Mouse (Mus musculus) hindbrain, embryonic 13.5 days (tissue): ENCODE data around the gene Igf2. TPM values are rescaled to one million over a fixed set of nuclear protein-coding genes. Genes with fewer than 3 reads are reported as not detected.
A peak's percentile ranks its signal among the peaks of the same experiment; 100 is the strongest.

ENCODE experiments used
- ATAC-seq: fragments of 200-750 bp; cut with Nextera tagmentation; 2 replicates; pipeline ENCODE4 v1.8.0; 2017; ENCODE audit warnings: moderate TSS enrichment; ENCODE audit not compliant: low FRiP score
- H3K27ac ChIP-seq: fragments of 300-500 bp; sonication (generic); 2 replicates; pipeline ENCODE4 v1.5.1; 2015; ENCODE audit warnings: inconsistent platforms, mild to moderate bottlenecking, moderate library complexity
- H3K27me3 ChIP-seq: fragments of 300-500 bp; sonication (generic); 2 replicates; pipeline ENCODE4 v1.6.1; 2015; ENCODE audit warnings: mild to moderate bottlenecking, inconsistent platforms
- H3K36me3 ChIP-seq: fragments of 300-500 bp; sonication (generic); 2 replicates; pipeline ENCODE4 v1.6.1; 2015; ENCODE audit warnings: mild to moderate bottlenecking, inconsistent platforms
- H3K4me1 ChIP-seq: fragments of 300-500 bp; sonication (generic); replicated peaks from 2 replicates; pipeline ENCODE4 v1.6.1; 2015; ENCODE audit warnings: inconsistent platforms
- H3K4me2 ChIP-seq: fragments of 300-500 bp; sonication (generic); 2 replicates; pipeline ENCODE4 v1.6.1; 2015; ENCODE audit warnings: inconsistent platforms, mild to moderate bottlenecking, moderate library complexity
- H3K4me3 ChIP-seq: fragments of 300-500 bp; sonication (generic); 2 replicates; pipeline ENCODE4 v1.5.1; 2015; ENCODE audit warnings: mild to moderate bottlenecking, inconsistent platforms
- H3K9ac ChIP-seq: fragments of 300-500 bp; sonication (generic); 2 replicates; pipeline ENCODE4 v1.6.1; 2015; ENCODE audit warnings: mild to moderate bottlenecking, inconsistent platforms
- H3K9me3 ChIP-seq: fragments of 300-500 bp; sonication (generic); 2 replicates; pipeline ENCODE4 v1.6.1; 2016; ENCODE audit warnings: inconsistent platforms
- WGBS: fragments of 180-500 bp; shearing (Covaris S2); methylation state at CpG from one replicate; pipeline ENCODE4 v1.1.7; 2015; 5-methylcytosine and 5-hydroxymethylcytosine counted together
- polyA plus RNA-seq: library from polyadenylated mRNA; unstranded; fragments of >200 nt; fragmentation: Nextera tagmentation; extraction: Ambion mirVana; gene quantifications from 2 replicates; pipeline ENCODE4 v1.2.1, GENCODE M21; 2015

Igf2 gene
- polyA plus RNA-seq, 1 experiment from 2014 or later, result 179 TPM

DNA sequence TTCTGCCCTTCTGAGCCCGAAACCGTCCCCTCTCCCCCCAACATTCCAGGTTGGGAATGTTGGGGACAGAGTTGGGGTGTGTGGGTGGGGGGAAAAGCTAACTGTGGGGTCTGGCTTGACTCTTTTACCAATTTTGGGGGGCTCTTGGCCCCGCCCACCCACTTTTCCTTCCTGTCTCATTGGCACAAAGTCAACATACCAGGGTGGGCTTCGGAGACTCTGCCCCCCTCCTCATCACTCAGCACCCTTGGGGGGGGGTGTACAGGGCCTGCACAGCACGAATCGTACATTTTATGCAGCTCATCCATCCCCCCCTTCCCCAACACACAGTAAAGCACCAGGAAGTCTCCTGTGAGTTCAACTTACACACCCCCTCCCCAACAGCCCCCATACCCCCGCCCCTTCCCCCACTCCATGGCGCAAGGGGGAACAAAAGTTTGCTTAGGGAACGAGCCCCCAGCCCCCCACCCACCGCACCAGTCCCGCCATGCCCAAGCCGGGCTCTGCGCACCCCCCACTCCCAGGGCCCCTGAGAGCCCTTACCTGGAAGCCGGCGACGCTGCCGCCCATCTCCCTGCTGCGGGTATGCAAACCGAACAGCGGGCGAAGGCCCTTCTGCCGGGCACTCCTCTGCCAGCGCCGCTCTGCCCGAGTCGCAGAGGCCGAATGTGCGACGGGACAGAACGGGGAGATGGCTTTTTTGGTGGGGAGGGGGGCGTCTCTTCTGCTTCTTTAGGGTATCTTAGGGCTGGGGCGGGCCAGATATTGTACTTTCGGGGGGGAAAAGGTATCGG, 8.6 kb downstream of the Igf2 start:
- Histone ChIP-seq H3K9ac (peak overlapping the region; percentile 53; the same call in 1 of the 2 replicates), H3K9me3 (no peaks in the 10 kb centered on the region), H3K4me2 (peak overlapping the region; percentile 48), H3K4me1 (peaks cover 36% of the 10 kb centered on the region), H3K27me3 (peaks cover 100% of the 10 kb centered on the region), H3K27ac (no peak overlapping the region; the same call in none of the 2 replicates), H3K4me3 (peak overlapping the region; percentile 36), H3K36me3 (no peaks in the 10 kb centered on the region)
- ATAC-seq, result no peak
- 2% methylated on average over 26 of the region's 34 CpGs for WGBS

DNA sequence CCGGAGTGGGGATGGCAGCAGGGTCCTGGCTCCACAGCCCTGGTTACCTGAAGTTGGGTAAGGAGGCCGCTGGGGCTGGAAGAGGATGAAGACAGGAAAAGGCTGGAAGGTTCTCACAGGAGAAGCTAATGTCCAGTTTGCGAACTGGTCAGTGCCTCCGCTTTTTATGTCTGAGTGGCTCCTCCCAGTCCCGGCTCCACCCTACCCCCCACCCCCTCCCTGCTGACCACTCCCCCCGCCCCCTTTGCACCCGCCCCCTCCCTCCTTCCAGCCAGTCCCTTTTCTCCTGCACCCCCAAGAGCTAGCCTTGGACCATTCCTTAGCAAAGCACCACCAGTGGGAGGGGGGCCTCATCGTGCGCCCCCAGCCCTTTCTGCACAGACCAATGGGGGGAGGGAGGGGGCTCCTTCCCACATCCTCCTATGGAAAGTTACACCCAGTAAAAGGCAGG, 9.2 kb downstream of the Igf2 start:
- ATAC-seq, result no peak
- H3K9me3 ChIP-seq, result no peaks in the 10 kb centered on the region
- H3K36me3 ChIP-seq, result no peaks in the 10 kb centered on the region
- no peak overlapping the region; the same call in 1 of the 2 replicates for H3K27ac ChIP-seq
- H3K4me3 ChIP-seq, result peak overlapping the region; percentile 36
- 8% methylated on average over 4 of the region's 9 CpGs for WGBS
- peak overlapping the region; percentile 48 for H3K4me2 ChIP-seq
- H3K9ac ChIP-seq, result peak overlapping the region; percentile 36; the same call in 1 of the 2 replicates
- peaks cover 36% of the 10 kb centered on the region for H3K4me1 ChIP-seq
- H3K27me3 ChIP-seq, result peaks cover 100% of the 10 kb centered on the region

DNA sequence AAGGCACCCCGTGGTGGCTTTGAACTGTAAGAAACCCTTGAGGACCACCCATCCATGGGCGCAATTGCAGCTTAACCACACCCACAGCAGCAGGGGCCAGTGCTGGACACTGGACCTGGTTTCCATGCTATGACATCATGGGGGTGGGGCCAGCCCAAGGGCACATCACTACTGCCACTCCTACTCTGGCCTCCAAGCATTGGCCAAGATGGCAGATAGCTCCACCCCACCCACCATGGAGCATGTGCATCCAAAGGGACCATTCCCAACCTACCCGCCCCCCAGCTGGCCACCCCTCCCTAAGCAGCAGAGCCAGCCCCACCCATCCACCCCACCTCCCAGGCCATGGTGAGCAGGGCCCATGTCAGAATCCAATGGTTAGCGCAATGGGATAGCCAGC, 10.6 kb downstream of the Igf2 start:
- Histone ChIP-seq H3K27me3 (peaks cover 99% of the 10 kb centered on the region), H3K36me3 (no peaks in the 10 kb centered on the region), H3K4me1 (peaks cover 36% of the 10 kb centered on the region), H3K4me3 (0 out of 2 replicates have a peak overlapping the region, but pooled peaks have one; percentile 18), H3K9me3 (no peaks in the 10 kb centered on the region), H3K4me2 (peak overlapping the region; percentile 25; the same call in 1 of the 2 replicates), H3K27ac (no peak overlapping the region), H3K9ac (no peak overlapping the region)
- 28% methylated on average over 4 of the region's 4 CpGs for WGBS
- ATAC-seq, result no peak

DNA sequence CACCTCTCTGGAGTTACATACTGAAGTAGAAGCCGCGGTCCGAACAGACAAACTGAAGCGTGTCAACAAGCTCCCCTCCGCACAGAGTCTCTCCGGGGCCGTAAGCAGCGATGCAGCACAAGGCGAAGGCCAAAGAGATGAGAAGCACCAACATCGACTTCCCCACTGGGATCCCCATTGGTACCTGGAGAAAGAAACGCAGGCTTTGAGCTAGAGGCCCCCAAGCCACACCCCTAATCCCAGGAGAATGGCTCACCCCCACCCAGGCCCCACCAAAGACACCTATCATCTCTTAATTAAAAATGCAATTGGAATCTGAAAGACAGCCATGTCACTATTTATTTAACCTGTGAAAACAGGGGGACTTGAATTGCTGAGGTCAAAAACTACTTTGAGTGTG, 11.0 kb downstream of the Igf2 start:
- H3K27me3 ChIP-seq, result peaks cover 99% of the 10 kb centered on the region
- no peak for ATAC-seq
- WGBS, result 5% methylated on average over 11 of the region's 11 CpGs
- no peaks in the 10 kb centered on the region for H3K9me3 ChIP-seq
- peak overlapping the region; percentile 9; the same call in 1 of the 2 replicates for H3K4me3 ChIP-seq
- no peaks in the 10 kb centered on the region for H3K36me3 ChIP-seq
- H3K27ac ChIP-seq, result no peak overlapping the region
- no peak overlapping the region for H3K9ac ChIP-seq
- peaks cover 32% of the 10 kb centered on the region for H3K4me1 ChIP-seq
- H3K4me2 ChIP-seq, result peak overlapping the region; percentile 25

DNA sequence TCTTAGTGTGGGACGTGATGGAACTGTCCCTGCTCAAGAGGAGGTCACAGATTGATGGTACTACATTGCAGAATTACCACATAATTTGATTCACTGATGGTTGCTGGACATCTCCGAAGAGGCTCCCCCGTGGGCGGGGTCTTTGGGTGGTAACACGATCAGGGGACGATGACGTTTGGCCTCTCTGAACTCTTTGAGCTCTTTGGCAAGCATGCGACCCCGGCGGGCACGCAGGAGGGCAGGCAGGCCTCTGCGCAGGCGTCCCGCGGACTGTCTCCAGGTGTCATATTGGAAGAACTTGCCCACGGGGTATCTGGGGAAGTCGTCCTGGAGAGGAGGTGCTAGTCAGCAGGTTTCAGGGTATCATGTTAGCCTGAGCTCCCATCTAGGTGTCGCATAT, 12.9 kb downstream of the Igf2 start:
- Histone ChIP-seq H3K4me1 (peaks cover 15% of the 10 kb centered on the region), H3K4me3 (no peak overlapping the region), H3K27me3 (peaks cover 81% of the 10 kb centered on the region), H3K4me2 (no peak overlapping the region), H3K9me3 (no peaks in the 10 kb centered on the region), H3K36me3 (no peaks in the 10 kb centered on the region), H3K9ac (no peak overlapping the region), H3K27ac (no peak overlapping the region)
- WGBS, result 11% methylated on average over 18 of the region's 18 CpGs
- no peak for ATAC-seq

DNA sequence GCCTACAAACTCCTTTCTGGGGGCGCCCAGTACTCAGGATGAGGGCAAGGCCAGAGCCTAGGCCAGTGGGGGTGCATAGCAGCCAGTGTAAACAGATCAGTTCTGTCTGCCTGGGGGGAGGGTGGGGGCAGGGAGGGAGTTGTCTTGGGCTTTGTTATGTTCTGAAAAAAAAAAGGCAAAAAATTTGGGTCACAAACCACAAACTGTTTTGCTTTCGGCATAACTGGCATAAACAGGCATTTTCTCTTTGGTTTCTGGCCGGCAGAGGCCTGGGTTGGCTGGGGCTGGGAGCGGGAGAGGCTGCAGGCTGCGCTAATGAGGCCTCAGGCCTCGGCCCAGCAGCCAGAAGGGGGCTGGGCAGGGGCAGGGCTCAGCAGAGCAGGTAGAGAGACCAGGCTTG, 19.9 kb downstream of the Igf2 start:
- ATAC-seq, result no peak
- 36% methylated on average over 6 of the region's 6 CpGs for WGBS

DNA sequence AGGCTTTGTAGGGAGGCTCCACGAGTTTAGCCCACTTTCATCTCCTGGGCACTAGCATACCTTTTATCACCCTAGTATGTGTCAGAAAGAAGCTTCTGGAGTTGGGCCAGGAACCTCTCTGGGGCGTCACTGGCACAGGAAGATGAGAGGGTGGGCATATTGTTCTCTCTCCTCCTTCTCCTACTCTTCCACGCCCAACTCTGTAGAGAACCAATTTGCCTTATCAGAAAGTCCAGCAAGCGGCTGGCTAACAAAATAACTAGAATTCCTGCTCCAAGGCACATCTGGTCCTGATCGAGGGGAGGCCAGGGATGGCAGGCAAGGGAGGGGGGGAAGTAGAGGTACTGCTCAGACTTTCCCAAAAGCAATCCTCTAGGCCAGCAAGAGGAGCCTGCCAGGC, 21.6 kb downstream of the Igf2 start:
- Histone ChIP-seq H3K27ac (no peak overlapping the region), H3K4me3 (no peak overlapping the region), H3K4me1 (no peaks in the 10 kb centered on the region), H3K4me2 (no peak overlapping the region), H3K9ac (no peak overlapping the region), H3K36me3 (no peaks in the 10 kb centered on the region), H3K9me3 (no peaks in the 10 kb centered on the region), H3K27me3 (peaks cover 14% of the 10 kb centered on the region; the same call in 1 of the 2 replicates)
- WGBS, result 67% methylated on average over 5 of the region's 5 CpGs
- ATAC-seq, result no peak

More for the DNA sequence above, 19.9 kb downstream of the Igf2 start:
- Histone ChIP-seq H3K36me3 (no peaks in the 10 kb centered on the region), H3K9ac (peak overlapping the region; percentile 39; the same call in 1 of the 2 replicates), H3K27ac (no peak overlapping the region), H3K4me2 (no peak overlapping the region), H3K4me1 (no peaks in the 10 kb centered on the region), H3K27me3 (peaks cover 25% of the 10 kb centered on the region), H3K9me3 (no peaks in the 10 kb centered on the region), H3K4me3 (no peak overlapping the region)

DNA sequence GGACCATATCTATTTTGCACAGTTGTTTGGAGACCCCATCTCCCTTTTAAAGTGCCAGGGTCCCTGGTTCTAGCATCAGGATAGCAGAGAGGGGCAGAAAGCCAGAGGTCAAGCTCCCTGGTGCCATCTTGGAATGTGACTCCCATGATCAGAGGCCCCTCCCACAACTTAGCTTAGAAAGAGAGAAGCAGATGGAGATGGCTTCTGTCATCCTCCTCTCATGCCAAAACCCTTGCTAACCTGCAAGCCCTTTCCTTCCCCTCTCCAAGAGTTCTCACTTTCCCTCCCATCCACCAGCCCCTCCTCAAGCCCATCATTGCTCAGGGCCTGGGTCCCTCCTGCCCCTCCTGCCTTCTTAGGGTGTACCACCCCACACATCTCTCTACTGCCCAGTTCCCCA, 30.4 kb downstream of the Igf2 start:
- Histone ChIP-seq H3K4me1 (peaks cover 9% of the 10 kb centered on the region), H3K4me3 (no peak overlapping the region), H3K27me3 (no peaks in the 10 kb centered on the region), H3K9me3 (no peaks in the 10 kb centered on the region), H3K9ac (no peak overlapping the region), H3K4me2 (no peak overlapping the region), H3K27ac (no peak overlapping the region), H3K36me3 (no peaks in the 10 kb centered on the region)
- no peak for ATAC-seq

DNA sequence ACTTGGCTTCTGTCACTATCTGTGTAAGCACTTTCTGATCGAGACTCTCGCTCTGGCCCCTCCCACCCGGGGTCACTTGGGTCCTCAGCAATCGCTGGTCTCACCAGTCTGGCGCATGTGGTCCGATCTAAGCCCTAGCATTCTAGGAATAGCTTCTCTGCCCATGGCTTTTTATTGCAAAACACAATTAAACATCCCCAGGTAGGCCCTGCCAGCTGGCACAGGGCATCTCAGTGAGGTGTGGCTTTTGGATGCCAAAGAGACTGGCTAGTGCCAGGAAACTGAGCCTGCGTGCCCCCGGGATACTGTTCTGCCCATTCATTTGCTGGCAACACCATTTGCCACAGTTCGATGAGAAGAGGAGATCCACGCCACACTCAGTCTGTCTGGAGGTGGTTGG, 35.9 kb downstream of the Igf2 start:
- no peak for ATAC-seq
- H3K36me3 ChIP-seq, result no peaks in the 10 kb centered on the region
- H3K4me2 ChIP-seq, result no peak overlapping the region
- H3K4me3 ChIP-seq, result no peak overlapping the region
- no peaks in the 10 kb centered on the region for H3K4me1 ChIP-seq
- 84% methylated on average over 10 of the region's 10 CpGs for WGBS
- no peaks in the 10 kb centered on the region for H3K9me3 ChIP-seq
- H3K9ac ChIP-seq, result no peak overlapping the region
- no peaks in the 10 kb centered on the region for H3K27me3 ChIP-seq
- H3K27ac ChIP-seq, result no peak overlapping the region

DNA sequence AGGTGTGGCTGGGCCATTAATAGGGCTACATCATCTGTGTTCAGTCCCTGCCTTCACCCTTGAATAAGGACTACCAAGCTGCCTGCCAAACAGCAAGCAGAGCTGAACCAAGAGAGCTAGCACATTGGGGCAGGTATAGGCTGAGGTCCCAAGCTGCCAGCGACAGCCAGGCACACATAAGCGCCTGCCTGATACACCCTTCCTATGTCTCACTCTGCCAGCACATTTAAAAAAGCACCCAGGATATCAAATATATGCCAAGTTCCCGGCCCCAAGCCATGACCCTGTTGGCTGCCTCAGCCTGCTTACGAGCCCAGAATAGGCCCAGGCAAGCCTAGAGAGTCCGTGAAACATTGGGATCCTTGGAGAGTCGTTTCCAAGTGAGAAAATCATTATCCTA, 36.8 kb downstream of the Igf2 start:
- H3K4me1 ChIP-seq, result no peaks in the 10 kb centered on the region
- H3K27ac ChIP-seq, result no peak overlapping the region
- no peak overlapping the region for H3K4me3 ChIP-seq
- H3K4me2 ChIP-seq, result no peak overlapping the region
- no peak overlapping the region for H3K9ac ChIP-seq
- WGBS, result 82% methylated on average over 6 of the region's 6 CpGs
- ATAC-seq, result no peak
- H3K9me3 ChIP-seq, result no peaks in the 10 kb centered on the region
- no peaks in the 10 kb centered on the region for H3K27me3 ChIP-seq
- H3K36me3 ChIP-seq, result no peaks in the 10 kb centered on the region

DNA sequence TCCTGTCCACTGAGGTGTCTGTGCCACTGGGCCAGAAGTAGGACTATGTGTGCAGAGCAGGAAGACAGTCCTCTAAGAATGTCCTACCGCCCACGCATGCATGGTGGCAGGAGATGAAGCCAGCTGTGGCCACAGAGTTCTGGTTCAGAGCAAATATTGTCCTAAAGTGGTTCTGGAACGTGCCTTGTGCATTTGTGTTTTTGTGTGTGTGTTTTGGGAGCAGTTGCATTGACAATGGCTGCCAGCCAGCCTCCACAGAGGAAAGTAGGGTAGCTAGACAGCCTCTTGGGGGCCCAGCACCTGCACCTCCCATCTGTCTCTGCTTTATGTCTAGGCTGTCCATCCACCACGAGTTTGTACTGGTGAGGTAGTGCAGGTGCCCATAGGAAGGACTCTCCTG, 44.4 kb downstream of the Igf2 start:
- no peaks in the 10 kb centered on the region for H3K4me1 ChIP-seq
- ATAC-seq, result no peak
- WGBS, result 76% methylated on average over 4 of the region's 4 CpGs
- no peaks in the 10 kb centered on the region for H3K9me3 ChIP-seq
- no peak overlapping the region for H3K4me3 ChIP-seq
- H3K36me3 ChIP-seq, result 0 out of 2 replicates have a peak, but pooled peaks cover 6% of the 10 kb centered on the region
- H3K9ac ChIP-seq, result no peak overlapping the region
- H3K27me3 ChIP-seq, result no peaks in the 10 kb centered on the region
- no peak overlapping the region for H3K27ac ChIP-seq
- no peak overlapping the region for H3K4me2 ChIP-seq

DNA sequence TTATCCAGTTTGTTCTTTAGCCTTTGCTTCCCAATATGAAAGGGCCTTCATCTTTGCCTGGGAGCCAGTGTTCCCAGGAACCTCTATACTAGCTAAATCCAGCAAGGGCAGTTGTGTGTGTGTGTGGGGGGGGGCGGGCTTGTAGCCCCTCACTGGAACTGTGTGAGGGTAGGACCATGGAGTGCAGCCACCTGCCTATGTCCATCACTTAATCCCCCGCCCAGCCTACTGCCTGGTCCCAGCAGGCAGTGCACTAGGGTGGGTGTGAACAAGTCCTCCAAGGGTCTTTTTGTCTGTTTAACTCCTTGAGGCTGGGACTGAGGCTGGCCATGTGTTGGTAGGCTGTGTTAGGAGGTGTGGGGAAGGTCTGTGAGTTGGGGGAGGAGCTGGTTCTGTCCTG, 53.5 kb downstream of the Igf2 start:
- Histone ChIP-seq H3K27me3 (peaks cover 4% of the 10 kb centered on the region; the same call in 1 of the 2 replicates), H3K4me2 (no peak overlapping the region), H3K36me3 (0 out of 2 replicates have a peak, but pooled peaks cover 3% of the 10 kb centered on the region), H3K27ac (no peak overlapping the region), H3K9ac (no peak overlapping the region), H3K4me3 (no peak overlapping the region), H3K4me1 (peaks cover 13% of the 10 kb centered on the region), H3K9me3 (no peaks in the 10 kb centered on the region)
- ATAC-seq, result no peak
- 50% methylated on average over 2 of the region's 2 CpGs for WGBS
